Mouse (Mus musculus): ENCODE measurements around the gene Acacb. TPM values are rescaled to one million over a fixed set of nuclear protein-coding genes. Genes with fewer than 3 reads are reported as not detected.

Acacb gene
- polyA plus RNA-seq, 1 experiment from 2014 or later, result 3.7 TPM

DNA sequence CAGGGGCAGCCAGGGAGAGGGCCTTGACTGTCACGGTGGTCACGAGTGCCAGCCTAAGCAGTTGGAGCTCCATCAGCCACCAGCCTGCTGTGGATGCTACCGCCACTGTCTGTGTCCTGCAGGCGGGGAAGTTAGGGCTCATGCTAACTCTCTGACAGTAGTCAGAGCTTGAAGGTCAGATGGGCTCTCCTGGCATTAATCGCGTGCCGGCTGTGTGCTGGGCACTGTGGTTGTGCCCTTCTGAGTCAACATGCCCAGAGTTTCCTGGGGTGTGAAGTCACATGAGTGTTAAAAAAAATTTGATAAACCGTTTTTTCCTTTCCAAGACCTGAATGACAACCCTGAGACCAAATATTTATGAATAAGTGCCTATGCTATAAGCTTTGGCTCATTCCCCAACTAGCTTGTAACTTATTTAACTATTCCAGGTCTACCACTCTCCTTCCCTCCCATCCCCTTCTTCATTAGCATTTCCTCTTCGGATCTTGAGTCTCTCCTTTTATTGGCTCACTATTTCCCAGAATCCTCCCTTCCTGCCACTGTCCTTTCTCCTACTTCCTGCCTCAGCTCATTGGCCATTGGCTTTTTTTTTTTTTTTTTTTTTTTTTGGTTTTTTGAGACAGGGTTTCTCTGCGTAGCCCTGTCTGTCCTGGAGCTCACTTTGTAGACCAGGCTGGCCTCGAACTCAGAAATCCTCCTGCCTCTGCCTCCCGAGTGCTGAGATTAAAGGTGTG is 6.2 kb downstream of the Acacb start:
- H3K27me3 ChIP-seq (ENCODE audit: control insufficient read depth, insufficient read depth, low read length), result no peaks in the 10 kb centered on the region
- 78% methylated on average over 12 of the region's 12 CpGs for WGBS
- no peak overlapping the region for H3K9ac ChIP-seq
- DNase-seq (ENCODE audit: low spot score) (no peak), ATAC-seq (ENCODE audit: low FRiP score) (no peak)
- H3K4me2 ChIP-seq (replicated peaks), result no peak overlapping the region
- no peaks in the 10 kb centered on the region for H3K4me1 ChIP-seq (replicated peaks; ENCODE audit: control insufficient read depth, insufficient read depth, low read length)
- H3K4me3 ChIP-seq (replicated peaks; ENCODE audit: low read length), result no peak overlapping the region
- no peaks in the 10 kb centered on the region for H3K36me3 ChIP-seq (replicated peaks; ENCODE audit: control insufficient read depth, insufficient read depth)
- no peak overlapping the region for H3K27ac ChIP-seq
- 0 out of 2 replicates have a peak, but pooled peaks cover 4% of the 10 kb centered on the region for H3K9me3 ChIP-seq (ENCODE audit: control insufficient read depth, low read length)

DNA sequence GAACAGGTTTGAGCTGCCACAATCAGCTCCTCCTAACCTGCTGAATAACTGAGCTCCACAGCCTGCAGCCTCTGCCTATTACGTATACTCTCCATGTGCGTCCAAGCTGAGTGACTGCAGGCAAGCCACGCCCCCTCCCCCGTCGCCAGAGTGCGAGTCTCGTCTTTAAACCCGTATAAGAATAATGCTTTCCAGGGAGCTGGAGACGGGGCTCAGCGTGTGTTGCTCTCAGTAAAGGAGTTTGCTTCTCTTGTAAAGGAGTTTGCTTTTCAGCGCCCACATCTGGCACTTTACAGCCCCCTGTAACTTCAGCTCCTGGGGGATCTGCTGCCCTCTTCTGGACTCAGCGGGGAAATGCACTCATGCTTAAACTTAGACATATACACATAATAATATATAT is 7.2 kb downstream of the Acacb start:
- no peak overlapping the region for H3K4me3 ChIP-seq (replicated peaks; ENCODE audit: low read length)
- no peaks in the 10 kb centered on the region for H3K4me1 ChIP-seq (replicated peaks; ENCODE audit: control insufficient read depth, insufficient read depth, low read length)
- ATAC-seq (ENCODE audit: low FRiP score) (no peak), DNase-seq (ENCODE audit: low spot score) (peak; percentile 38)
- H3K9me3 ChIP-seq (ENCODE audit: control insufficient read depth, low read length), result 0 out of 2 replicates have a peak, but pooled peaks cover 3% of the 10 kb centered on the region
- H3K27ac ChIP-seq, result no peak overlapping the region
- no peaks in the 10 kb centered on the region for H3K36me3 ChIP-seq (replicated peaks; ENCODE audit: control insufficient read depth, insufficient read depth)
- peak overlapping the region; percentile 19; the same call in 1 of the 2 replicates for H3K4me2 ChIP-seq (replicated peaks)
- no peak overlapping the region for H3K9ac ChIP-seq
- WGBS, result 3% methylated on average over 12 of the region's 12 CpGs
- H3K27me3 ChIP-seq (ENCODE audit: control insufficient read depth, insufficient read depth, low read length), result no peaks in the 10 kb centered on the region

DNA sequence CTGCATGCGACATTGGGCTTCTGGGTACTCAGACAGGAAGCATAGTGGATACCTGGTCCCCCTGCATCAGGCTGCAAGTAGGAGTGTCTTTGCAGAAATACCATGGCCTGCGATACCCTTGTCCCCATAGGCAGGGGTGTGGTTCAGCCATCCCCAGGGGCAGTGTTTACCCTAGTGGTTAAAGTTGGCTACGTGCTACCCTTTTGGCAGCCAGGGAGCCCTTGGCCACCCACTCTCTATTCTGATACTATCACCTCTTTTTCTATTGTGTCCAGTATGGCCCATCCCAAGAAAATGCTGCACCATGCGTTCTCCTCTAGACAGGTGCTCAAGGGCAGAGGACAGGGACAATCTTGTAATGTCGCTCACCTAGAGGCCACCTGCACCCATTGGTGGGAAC is 8.4 kb downstream of the Acacb start:
- WGBS, result 90% methylated on average over 5 of the region's 5 CpGs
- Histone ChIP-seq H3K4me1 (replicated peaks; ENCODE audit: control insufficient read depth, insufficient read depth, low read length) (no peaks in the 10 kb centered on the region), H3K9ac (no peak overlapping the region), H3K9me3 (ENCODE audit: control insufficient read depth, low read length) (no peaks in the 10 kb centered on the region), H3K27ac (no peak overlapping the region), H3K27me3 (ENCODE audit: control insufficient read depth, insufficient read depth, low read length) (no peaks in the 10 kb centered on the region), H3K36me3 (replicated peaks; ENCODE audit: control insufficient read depth, insufficient read depth) (no peaks in the 10 kb centered on the region), H3K4me2 (replicated peaks) (no peak overlapping the region), H3K4me3 (replicated peaks; ENCODE audit: low read length) (no peak overlapping the region)
- ATAC-seq (ENCODE audit: low FRiP score) (no peak), DNase-seq (ENCODE audit: low spot score) (no peak)

- Histone ChIP-seq H3K27me3 (ENCODE audit: control insufficient read depth, insufficient read depth, low read length) (no peaks in the 10 kb centered on the region), H3K4me1 (replicated peaks; ENCODE audit: control insufficient read depth, insufficient read depth, low read length) (no peaks in the 10 kb centered on the region), H3K9ac (no peak overlapping the region), H3K4me2 (replicated peaks) (no peak overlapping the region), H3K27ac (no peak overlapping the region), H3K4me3 (replicated peaks; ENCODE audit: low read length) (no peak overlapping the region), H3K9me3 (ENCODE audit: control insufficient read depth, low read length) (no peaks in the 10 kb centered on the region), H3K36me3 (replicated peaks; ENCODE audit: control insufficient read depth, insufficient read depth) (no peaks in the 10 kb centered on the region)
- no peak for ATAC-seq (ENCODE audit: low FRiP score)
- no peak for DNase-seq (ENCODE audit: low spot score)
- WGBS, result 76% methylated on average over 9 of the region's 9 CpGs
Measured at GRCm38 (mm10) chr5:114155168-114155933, 9.0 kb downstream of the Acacb start.

GRCm38 (mm10) chr5:114157236-114157635 is 10.9 kb downstream of the Acacb start:
- ATAC-seq (ENCODE audit: low FRiP score) (no peak), DNase-seq (ENCODE audit: low spot score) (no peak)
- 51% methylated on average over 7 of the region's 7 CpGs for WGBS
- no peaks in the 10 kb centered on the region for H3K4me1 ChIP-seq (replicated peaks; ENCODE audit: control insufficient read depth, insufficient read depth, low read length)
- no peak overlapping the region for H3K27ac ChIP-seq
- no peaks in the 10 kb centered on the region for H3K9me3 ChIP-seq (ENCODE audit: control insufficient read depth, low read length)
- no peaks in the 10 kb centered on the region for H3K36me3 ChIP-seq (replicated peaks; ENCODE audit: control insufficient read depth, insufficient read depth)
- H3K4me3 ChIP-seq (replicated peaks; ENCODE audit: low read length), result no peak overlapping the region
- H3K27me3 ChIP-seq (ENCODE audit: control insufficient read depth, insufficient read depth, low read length), result no peaks in the 10 kb centered on the region
- H3K9ac ChIP-seq, result no peak overlapping the region
- H3K4me2 ChIP-seq (replicated peaks), result no peak overlapping the region

- DNase-seq (ENCODE audit: low spot score), result no peak
- no peaks in the 10 kb centered on the region for H3K27me3 ChIP-seq (ENCODE audit: control insufficient read depth, insufficient read depth, low read length)
Measured at GRCm38 (mm10) chr5:114161424-114161823, 15.1 kb downstream of the Acacb start.

DNA sequence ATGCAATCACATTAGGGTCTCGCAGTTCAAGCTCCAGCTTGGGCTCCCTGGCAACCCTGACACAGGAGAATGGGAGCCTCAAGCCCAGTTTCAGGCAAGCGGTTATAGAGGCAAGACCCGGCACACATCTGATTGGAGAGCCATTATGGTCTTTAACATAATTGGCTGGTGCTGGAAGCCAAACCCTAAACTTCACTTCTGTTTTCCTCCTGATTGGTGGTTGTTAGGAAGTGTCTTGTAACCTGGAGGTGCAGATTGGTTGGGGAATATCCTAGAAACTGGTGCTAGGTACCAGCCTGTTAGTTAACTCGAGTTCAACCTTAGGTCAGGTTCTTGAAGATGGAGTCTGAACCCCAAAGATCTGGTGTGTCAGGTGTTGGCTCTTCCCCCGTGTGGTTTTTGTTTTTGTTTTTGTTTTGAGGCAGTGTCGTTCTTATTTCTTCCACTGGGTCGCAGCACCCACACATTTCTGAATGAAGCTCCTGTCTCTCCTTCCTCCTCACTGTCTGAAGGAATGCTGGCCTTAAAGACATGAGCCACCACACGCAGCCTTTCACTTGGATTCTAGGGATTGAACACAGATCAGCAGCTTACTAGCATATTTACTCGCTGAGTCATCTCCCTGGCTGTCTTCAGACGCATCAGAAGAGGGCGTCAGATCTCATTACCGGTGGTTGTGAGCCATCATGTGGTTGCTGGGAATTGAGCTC is 15.9 kb downstream of the Acacb start:
- Histone ChIP-seq H3K27me3 (ENCODE audit: control insufficient read depth, insufficient read depth, low read length) (no peaks in the 10 kb centered on the region), H3K9ac (no peak overlapping the region), H3K36me3 (replicated peaks; ENCODE audit: control insufficient read depth, insufficient read depth) (no peaks in the 10 kb centered on the region), H3K4me3 (replicated peaks; ENCODE audit: low read length) (no peak overlapping the region), H3K4me2 (replicated peaks) (no peak overlapping the region), H3K9me3 (ENCODE audit: control insufficient read depth, low read length) (no peaks in the 10 kb centered on the region), H3K27ac (no peak overlapping the region), H3K4me1 (replicated peaks; ENCODE audit: control insufficient read depth, insufficient read depth, low read length) (no peaks in the 10 kb centered on the region)
- DNase-seq (ENCODE audit: low spot score), result no peak
- ATAC-seq (ENCODE audit: low FRiP score), result no peak
- WGBS, result 57% methylated on average over 12 of the region's 12 CpGs

More at GRCm38 (mm10) chr5:114161424-114161823, 15.1 kb downstream of the Acacb start:
- 84% methylated on average over 6 of the region's 6 CpGs for WGBS
- H3K9ac ChIP-seq, result no peak overlapping the region
- no peak for ATAC-seq (ENCODE audit: low FRiP score)
- H3K4me3 ChIP-seq (replicated peaks; ENCODE audit: low read length), result no peak overlapping the region
- H3K36me3 ChIP-seq (replicated peaks; ENCODE audit: control insufficient read depth, insufficient read depth), result no peaks in the 10 kb centered on the region
- H3K27ac ChIP-seq, result no peak overlapping the region
- H3K4me2 ChIP-seq (replicated peaks), result no peak overlapping the region
- no peaks in the 10 kb centered on the region for H3K9me3 ChIP-seq (ENCODE audit: control insufficient read depth, low read length)
- H3K4me1 ChIP-seq (replicated peaks; ENCODE audit: control insufficient read depth, insufficient read depth, low read length), result no peaks in the 10 kb centered on the region

DNA sequence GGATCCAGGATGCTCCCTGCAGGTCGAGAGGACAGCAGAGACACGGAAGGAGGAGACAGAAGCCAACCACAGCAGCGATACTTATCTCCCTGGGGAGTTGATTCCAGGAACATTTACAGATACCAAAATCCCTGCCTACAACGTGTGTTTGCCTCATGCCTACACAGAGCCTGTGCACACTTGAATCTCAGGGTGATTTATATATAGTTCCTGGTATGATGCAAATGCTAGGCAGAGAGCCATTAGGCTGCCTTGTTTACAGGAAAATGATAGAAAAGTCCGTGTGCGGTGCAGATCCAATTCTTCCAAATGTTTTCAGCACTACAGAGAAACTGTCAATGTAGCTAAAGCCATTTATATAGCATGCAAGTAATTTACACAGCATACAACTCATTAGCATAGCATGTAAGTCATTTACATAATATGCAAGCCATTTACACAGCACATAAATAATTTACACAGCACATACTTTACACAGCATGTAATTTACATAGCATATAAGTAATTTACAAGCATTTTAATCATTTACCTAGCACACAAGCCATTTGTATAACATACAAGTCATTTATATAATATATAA is 16.9 kb downstream of the Acacb start:
- H3K9me3 ChIP-seq (ENCODE audit: control insufficient read depth, low read length), result no peaks in the 10 kb centered on the region
- WGBS, result 75% methylated on average over 6 of the region's 6 CpGs
- H3K4me3 ChIP-seq (replicated peaks; ENCODE audit: low read length), result no peak overlapping the region
- no peaks in the 10 kb centered on the region for H3K27me3 ChIP-seq (ENCODE audit: control insufficient read depth, insufficient read depth, low read length)
- H3K4me2 ChIP-seq (replicated peaks), result no peak overlapping the region
- H3K4me1 ChIP-seq (replicated peaks; ENCODE audit: control insufficient read depth, insufficient read depth, low read length), result no peaks in the 10 kb centered on the region
- H3K36me3 ChIP-seq (replicated peaks; ENCODE audit: control insufficient read depth, insufficient read depth), result no peaks in the 10 kb centered on the region
- H3K9ac ChIP-seq, result no peak overlapping the region
- no peak overlapping the region for H3K27ac ChIP-seq
- no peak for DNase-seq (ENCODE audit: low spot score)
- no peak for ATAC-seq (ENCODE audit: low FRiP score)

GRCm38 (mm10) chr5:114170345-114170744 is 24.0 kb downstream of the Acacb start:
- no peak for DNase-seq (ENCODE audit: low spot score)
- Histone ChIP-seq H3K27ac (no peak overlapping the region), H3K9me3 (ENCODE audit: control insufficient read depth, low read length) (no peaks in the 10 kb centered on the region), H3K4me1 (replicated peaks; ENCODE audit: control insufficient read depth, insufficient read depth, low read length) (no peaks in the 10 kb centered on the region), H3K4me2 (replicated peaks) (no peak overlapping the region), H3K9ac (no peak overlapping the region), H3K27me3 (ENCODE audit: control insufficient read depth, insufficient read depth, low read length) (peaks cover 8% of the 10 kb centered on the region), H3K36me3 (replicated peaks; ENCODE audit: control insufficient read depth, insufficient read depth) (no peaks in the 10 kb centered on the region), H3K4me3 (replicated peaks; ENCODE audit: low read length) (no peak overlapping the region)
- 86% methylated on average over 7 of the region's 7 CpGs for WGBS
- ATAC-seq (ENCODE audit: low FRiP score), result no peak
